Mouse (Mus musculus): Measurements from ENCODE around the gene Etv5. TPM values are rescaled to one million over a fixed set of nuclear protein-coding genes. Genes with fewer than 3 reads are reported as not detected.

Etv5 gene
- polyA plus RNA-seq (2017; shearing (Covaris generic)), result 1 to 10 TPM; 2.5 to 5.6 (median 5.2) TPM

- ATAC-seq, result peak; percentile 95
These were observed at the start of gene Etv5 for GRCm38 (mm10) chr16:22439499-22440177. Gene Etv5 (minus strand): TSS chr16:22439719.

- ATAC-seq, result no peak
These were observed 44.4 kb upstream of the Etv5 start for GRCm38 (mm10) chr16:22483900-22484299.

GRCm38 (mm10) chr16:22479322-22479721, 39.8 kb upstream of the Etv5 start:
- no peak for ATAC-seq

- no peak for ATAC-seq
These were observed 32.2 kb upstream of the Etv5 start for GRCm38 (mm10) chr16:22471728-22472127.

- ATAC-seq, result no peak
These were observed 29.9 kb upstream of the Etv5 start for GRCm38 (mm10) chr16:22469385-22469784.

GRCm38 (mm10) chr16:22467111-22467510, 27.6 kb upstream of the Etv5 start:
- ATAC-seq, result no peak

- peak; percentile 90 for ATAC-seq
These were observed 26.9 kb upstream of the Etv5 start for GRCm38 (mm10) chr16:22466381-22466780.

GRCm38 (mm10) chr16:22462220-22462619, 22.7 kb upstream of the Etv5 start:
- ATAC-seq, result no peak

- ATAC-seq, result peak; percentile 29
These were observed 22.2 kb upstream of the Etv5 start for GRCm38 (mm10) chr16:22461728-22462127.

- no peak for ATAC-seq
These were observed 21.4 kb upstream of the Etv5 start for GRCm38 (mm10) chr16:22460960-22461359.

- ATAC-seq, result no peak
These were observed 12.6 kb upstream of the Etv5 start for GRCm38 (mm10) chr16:22452082-22452481.

GRCm38 (mm10) chr16:22448093-22448492, 8.6 kb upstream of the Etv5 start:
- ATAC-seq, result no peak

- ATAC-seq, result no peak
These were observed 5.3 kb upstream of the Etv5 start for GRCm38 (mm10) chr16:22444786-22445185.

- no peak for ATAC-seq
These were observed 2.7 kb upstream of the Etv5 start for GRCm38 (mm10) chr16:22442202-22442601.

GRCm38 (mm10) chr16:22441317-22441716, 1.8 kb upstream of the Etv5 start:
- no peak for ATAC-seq

- ATAC-seq, result no peak
These were observed 750 bp upstream of the Etv5 start for GRCm38 (mm10) chr16:22440269-22440668.

- no peak for ATAC-seq
These were observed 812 bp downstream of the Etv5 start for GRCm38 (mm10) chr16:22438441-22439373.

- no peak for ATAC-seq
These were observed 3.4 kb downstream of the Etv5 start for GRCm38 (mm10) chr16:22436106-22436505.

- ATAC-seq, result no peak
These were observed 5.0 kb downstream of the Etv5 start for GRCm38 (mm10) chr16:22434530-22434929.

- ATAC-seq, result no peak
These were observed 5.6 kb downstream of the Etv5 start for GRCm38 (mm10) chr16:22433944-22434343.

GRCm38 (mm10) chr16:22431773-22432172, 7.7 kb downstream of the Etv5 start:
- ATAC-seq, result peak; percentile 86

GRCm38 (mm10) chr16:22431335-22431734, 8.2 kb downstream of the Etv5 start:
- no peak for ATAC-seq

GRCm38 (mm10) chr16:22430211-22430951, 9.1 kb downstream of the Etv5 start:
- ATAC-seq, result no peak

All from inflammation-experienced regulatory T-cells, adult 6 months (primary cell).